Mouse (Mus musculus): ENCODE measurements around the gene Zcrb1. TPM values are rescaled to one million over a fixed set of nuclear protein-coding genes. Genes with fewer than 3 reads are reported as not detected.
A peak's percentile ranks its signal among the peaks of the same experiment; 100 is the strongest.

Gene Zcrb1
- polyA plus RNA-seq, 1 experiment from 2014 or later, result 118 TPM

GRCm38 (mm10) chr15:93404849-93405248, 6.7 kb upstream of the Zcrb1 start:
- H3K27ac ChIP-seq (ENCODE audit: low read length), result no peak overlapping the region
- ATAC-seq, result no peak
- TF ChIP-seq CTCF (IDR thresholded peaks at IDR 0.05) (no peak), EP300 (IDR thresholded peaks at IDR 0.05) (no peak)

GRCm38 (mm10) chr15:93402730-93403129, 4.6 kb upstream of the Zcrb1 start:
- H3K4me2 ChIP-seq (replicated peaks; ENCODE audit: low read depth, low read length), result no peak overlapping the region
- H3K9me3 ChIP-seq (ENCODE audit: low read length), result no peaks in the 10 kb centered on the region
- peaks cover 3% of the 10 kb centered on the region; the same call in 1 of the 2 replicates for H3K4me1 ChIP-seq (ENCODE audit: insufficient read depth, low read depth, low read length)
- no peak for DNase-seq (ENCODE audit: low spot score)
- TF ChIP-seq CTCF (IDR thresholded peaks at IDR 0.05) (no peak), EP300 (IDR thresholded peaks at IDR 0.05) (no peak)
- no peaks in the 10 kb centered on the region for H3K27me3 ChIP-seq (replicated peaks; ENCODE audit: insufficient read depth, low read length)
- H3K9ac ChIP-seq (replicated peaks; ENCODE audit: low read depth), result no peak overlapping the region
- H3K27ac ChIP-seq (ENCODE audit: low read length), result no peak overlapping the region
- no peak overlapping the region for H3K4me3 ChIP-seq (ENCODE audit: low read depth, low read length)
- WGBS, result 93% methylated on average over 2 of the region's 2 CpGs
- ATAC-seq, result no peak
- H3K36me3 ChIP-seq (ENCODE audit: insufficient read depth, low read length), result no peaks in the 10 kb centered on the region

More at GRCm38 (mm10) chr15:93404849-93405248, 6.7 kb upstream of the Zcrb1 start:
- no peaks in the 10 kb centered on the region; the same call in 1 of the 2 replicates for H3K4me1 ChIP-seq (ENCODE audit: insufficient read depth, low read depth, low read length)
- no peak overlapping the region for H3K4me2 ChIP-seq (replicated peaks; ENCODE audit: low read depth, low read length)
- no peak overlapping the region for H3K4me3 ChIP-seq (ENCODE audit: low read depth, low read length)
- no peak overlapping the region for H3K9ac ChIP-seq (replicated peaks; ENCODE audit: low read depth)
- H3K27me3 ChIP-seq (replicated peaks; ENCODE audit: insufficient read depth, low read length), result no peaks in the 10 kb centered on the region
- H3K9me3 ChIP-seq (ENCODE audit: low read length), result no peaks in the 10 kb centered on the region
- no peak for DNase-seq (ENCODE audit: low spot score)
- no peaks in the 10 kb centered on the region for H3K36me3 ChIP-seq (ENCODE audit: insufficient read depth, low read length)

- H3K27me3 ChIP-seq (replicated peaks; ENCODE audit: insufficient read depth, low read length), result no peaks in the 10 kb centered on the region
- H3K27ac ChIP-seq (ENCODE audit: low read length), result no peak overlapping the region
- no peaks in the 10 kb centered on the region for H3K36me3 ChIP-seq (ENCODE audit: insufficient read depth, low read length)
- DNase-seq (ENCODE audit: low spot score), result no peak
- no peak overlapping the region for H3K9ac ChIP-seq (replicated peaks; ENCODE audit: low read depth)
- no peak overlapping the region for H3K4me3 ChIP-seq (ENCODE audit: low read depth, low read length)
- H3K9me3 ChIP-seq (ENCODE audit: low read length), result no peaks in the 10 kb centered on the region
- H3K4me1 ChIP-seq (ENCODE audit: insufficient read depth, low read depth, low read length), result peaks cover 3% of the 10 kb centered on the region; the same call in 1 of the 2 replicates
- no peak for TF ChIP-seq CTCF (IDR thresholded peaks at IDR 0.05)
- no peak for TF ChIP-seq EP300 (IDR thresholded peaks at IDR 0.05)
- WGBS, result 72% methylated on average over 4 of the region's 4 CpGs
- no peak for ATAC-seq
- H3K4me2 ChIP-seq (replicated peaks; ENCODE audit: low read depth, low read length), result no peak overlapping the region
Observed at GRCm38 (mm10) chr15:93401446-93401845, 3.3 kb upstream of the Zcrb1 start.

- ATAC-seq (peak; percentile 12; the same call in 1 of the 2 replicates), DNase-seq (ENCODE audit: low spot score) (peak; percentile 11)
- Histone ChIP-seq H3K4me3 (ENCODE audit: low read depth, low read length) (peak overlapping the region; percentile 97), H3K9ac (replicated peaks; ENCODE audit: low read depth) (peak overlapping the region; percentile 98), H3K4me1 (ENCODE audit: insufficient read depth, low read depth, low read length) (peaks cover 3% of the 10 kb centered on the region; the same call in 1 of the 2 replicates), H3K27ac (ENCODE audit: low read length) (peak overlapping the region; percentile 88), H3K9me3 (ENCODE audit: low read length) (no peaks in the 10 kb centered on the region), H3K27me3 (replicated peaks; ENCODE audit: insufficient read depth, low read length) (no peaks in the 10 kb centered on the region), H3K36me3 (ENCODE audit: insufficient read depth, low read length) (0 out of 2 replicates have a peak, but pooled peaks cover 7% of the 10 kb centered on the region), H3K4me2 (replicated peaks; ENCODE audit: low read depth, low read length) (peak overlapping the region; percentile 70)
- TF ChIP-seq CTCF (IDR thresholded peaks at IDR 0.05) (no peak), EP300 (IDR thresholded peaks at IDR 0.05) (no peak)
- WGBS, result 3% methylated on average over 36 of the region's 36 CpGs
Observed at GRCm38 (mm10) chr15:93398699-93399540, 786 bp upstream of the Zcrb1 start.

- Histone ChIP-seq H3K9ac (replicated peaks; ENCODE audit: low read depth) (peak overlapping the region; percentile 98; the same call in 1 of the 2 replicates), H3K4me3 (ENCODE audit: low read depth, low read length) (peak overlapping the region; percentile 97), H3K27ac (ENCODE audit: low read length) (no peak overlapping the region), H3K36me3 (ENCODE audit: insufficient read depth, low read length) (0 out of 2 replicates have a peak, but pooled peaks cover 7% of the 10 kb centered on the region), H3K4me2 (replicated peaks; ENCODE audit: low read depth, low read length) (peak overlapping the region; percentile 70), H3K27me3 (replicated peaks; ENCODE audit: insufficient read depth, low read length) (no peaks in the 10 kb centered on the region), H3K9me3 (ENCODE audit: low read length) (no peaks in the 10 kb centered on the region), H3K4me1 (ENCODE audit: insufficient read depth, low read depth, low read length) (peaks cover 3% of the 10 kb centered on the region; the same call in 1 of the 2 replicates)
- no peak for TF ChIP-seq EP300 (IDR thresholded peaks at IDR 0.05)
- no peak for ATAC-seq
- DNase-seq (ENCODE audit: low spot score), result no peak
- 2% methylated on average over 11 of the region's 11 CpGs for WGBS
Observed at GRCm38 (mm10) chr15:93397269-93397668, 865 bp downstream of the Zcrb1 start.

- no peak for DNase-seq (ENCODE audit: low spot score)
- Histone ChIP-seq H3K4me2 (replicated peaks; ENCODE audit: low read depth, low read length) (no peak overlapping the region), H3K9me3 (ENCODE audit: low read length) (no peaks in the 10 kb centered on the region), H3K9ac (replicated peaks; ENCODE audit: low read depth) (no peak overlapping the region), H3K4me1 (ENCODE audit: insufficient read depth, low read depth, low read length) (no peaks in the 10 kb centered on the region), H3K4me3 (ENCODE audit: low read depth, low read length) (no peak overlapping the region), H3K36me3 (ENCODE audit: insufficient read depth, low read length) (peaks cover 2% of the 10 kb centered on the region; the same call in 1 of the 2 replicates), H3K27ac (ENCODE audit: low read length) (no peak overlapping the region), H3K27me3 (replicated peaks; ENCODE audit: insufficient read depth, low read length) (no peaks in the 10 kb centered on the region)
- no peak for ATAC-seq
- TF ChIP-seq EP300 (IDR thresholded peaks at IDR 0.05) (no peak), CTCF (IDR thresholded peaks at IDR 0.05) (no peak)
- WGBS, result 69% methylated on average over 5 of the region's 5 CpGs
Observed at GRCm38 (mm10) chr15:93381337-93381736, 16.8 kb downstream of the Zcrb1 start.
